Mouse (Mus musculus): ENCODE data around the gene Lamb3. TPM values are rescaled to one million over a fixed set of nuclear protein-coding genes. Genes with fewer than 3 reads are reported as not detected.

The Lamb3 gene
- polyA plus RNA-seq, 1 experiment, result 62.3 TPM

DNA sequence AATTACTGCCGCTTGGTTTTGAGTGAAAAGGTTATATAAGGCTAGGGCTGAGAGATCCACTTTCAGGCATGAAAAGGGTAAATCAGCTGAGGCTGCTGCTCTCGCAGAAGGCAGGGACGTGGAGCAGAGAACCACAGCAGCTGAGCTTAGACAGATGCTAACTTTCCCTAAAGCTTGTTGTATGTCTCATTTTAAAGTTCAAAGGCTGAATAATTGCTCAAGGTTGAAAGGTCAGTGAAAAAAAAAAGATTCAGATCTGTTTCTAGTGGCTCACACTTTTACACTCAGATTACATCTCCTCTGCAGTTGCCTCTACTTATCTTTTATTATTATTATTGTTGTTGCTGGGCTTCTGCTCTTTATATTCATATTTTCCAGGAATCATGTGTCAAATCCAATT is 18.0 kb downstream of the Lamb3 start:
- TF ChIP-seq POLR2A (IDR thresholded peaks at IDR 0.05; ENCODE audit: borderline replicate concordance, extremely low read depth, low read depth, low read length) (no peak), CTCF (IDR thresholded peaks at IDR 0.05; ENCODE audit: insufficient read depth, low read length) (no peak)
- 68% methylated on average over 3 of the region's 3 CpGs for WGBS
- Histone ChIP-seq H3K4me1 (ENCODE audit: control insufficient read depth, insufficient read depth, low read length) (peaks cover 6% of the 10 kb centered on the region; the same call in 1 of the 2 replicates), H3K4me3 (replicated peaks; ENCODE audit: extremely low read depth, low read depth, low read length) (no peak overlapping the region)
- DNase-seq, result no peak

DNA sequence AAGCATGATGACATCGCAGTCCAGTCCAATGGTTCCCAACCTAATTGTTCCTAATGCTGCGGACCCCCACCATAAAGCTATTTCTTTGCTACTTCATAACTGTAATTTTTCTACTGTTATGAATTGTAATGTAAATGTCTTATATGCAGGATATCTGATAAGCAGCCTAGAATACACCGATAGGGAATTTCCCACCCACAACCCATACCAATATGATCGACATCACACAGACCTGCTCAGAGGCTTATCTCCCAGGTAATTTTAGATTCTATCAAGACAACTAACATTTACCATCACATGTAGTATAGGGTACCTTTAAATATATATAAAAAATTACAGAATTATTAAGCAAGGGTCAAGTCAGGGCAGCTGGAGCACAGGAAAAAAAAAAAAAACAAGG is 18.6 kb downstream of the Lamb3 start:
- TF ChIP-seq POLR2A (IDR thresholded peaks at IDR 0.05; ENCODE audit: borderline replicate concordance, extremely low read depth, low read depth, low read length) (no peak), CTCF (IDR thresholded peaks at IDR 0.05; ENCODE audit: insufficient read depth, low read length) (no peak)
- Histone ChIP-seq H3K4me1 (ENCODE audit: control insufficient read depth, insufficient read depth, low read length) (peaks cover 6% of the 10 kb centered on the region; the same call in 1 of the 2 replicates), H3K4me3 (replicated peaks; ENCODE audit: extremely low read depth, low read depth, low read length) (no peak overlapping the region)
- WGBS, result 92% methylated on average over 4 of the region's 4 CpGs
- DNase-seq, result no peak

DNA sequence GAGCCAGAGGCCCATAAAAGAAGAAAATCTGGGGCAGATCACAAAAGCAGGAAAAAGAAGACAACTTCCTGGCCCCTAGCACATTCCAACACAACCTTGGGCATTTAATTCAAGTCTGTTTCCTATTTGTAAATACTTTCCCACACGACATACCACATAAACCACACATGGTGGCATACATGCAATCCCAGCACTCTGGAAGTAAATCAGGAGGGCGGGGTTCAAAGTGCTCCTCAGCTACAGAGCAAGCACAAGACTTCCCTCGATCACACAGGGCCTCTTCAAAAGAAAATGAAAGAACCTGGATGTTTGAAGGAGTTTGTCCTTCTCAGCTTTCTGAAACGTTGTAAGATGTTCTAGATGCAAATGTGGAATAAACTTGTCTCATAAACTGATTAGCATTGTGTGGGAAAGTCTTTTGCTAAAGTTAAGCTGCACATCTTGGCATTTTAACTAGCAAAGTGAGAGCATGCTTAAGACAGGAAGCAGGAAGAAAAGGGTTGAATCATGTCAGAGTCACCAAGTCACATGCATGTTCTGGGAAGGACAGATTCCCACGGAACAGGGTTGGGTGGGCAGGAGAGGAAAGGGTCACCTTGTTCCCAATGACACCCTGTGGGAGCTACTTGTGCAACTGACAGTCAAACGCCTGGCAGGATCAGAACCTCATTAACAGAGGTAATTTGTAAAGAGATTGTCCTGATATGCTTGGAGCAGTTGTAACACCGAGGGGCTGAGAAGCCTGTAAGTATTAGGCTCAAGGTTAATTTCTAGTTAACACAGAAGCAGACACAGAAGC is 19.4 kb downstream of the Lamb3 start:
- WGBS, result 35% methylated on average over 7 of the region's 7 CpGs
- peaks cover 6% of the 10 kb centered on the region; the same call in 1 of the 2 replicates for H3K4me1 ChIP-seq (ENCODE audit: control insufficient read depth, insufficient read depth, low read length)
- DNase-seq, result no peak
- TF ChIP-seq POLR2A (IDR thresholded peaks at IDR 0.05; ENCODE audit: borderline replicate concordance, extremely low read depth, low read depth, low read length) (no peak), CTCF (IDR thresholded peaks at IDR 0.05; ENCODE audit: insufficient read depth, low read length) (no peak)
- H3K4me3 ChIP-seq (replicated peaks; ENCODE audit: extremely low read depth, low read depth, low read length), result no peak overlapping the region

DNA sequence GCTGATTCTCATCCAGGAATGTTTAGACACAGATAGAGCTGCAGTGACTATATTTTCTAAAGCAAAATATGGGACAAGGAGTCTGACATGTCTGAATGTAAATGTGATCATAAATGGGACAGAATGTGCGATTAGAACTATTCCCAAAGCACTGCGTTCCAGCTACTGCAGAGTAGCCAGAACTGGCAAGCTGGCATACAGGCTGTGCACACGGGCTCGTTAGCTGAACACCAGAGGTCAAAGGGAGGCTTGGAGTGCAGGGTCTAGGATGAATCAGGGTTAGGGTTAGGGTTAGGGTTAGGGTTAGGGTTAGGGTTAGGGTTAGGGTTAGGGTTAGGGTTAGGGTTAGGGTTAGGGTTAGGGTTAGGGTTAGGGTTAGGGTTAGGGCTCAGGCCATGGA is 20.0 kb downstream of the Lamb3 start:
- TF ChIP-seq POLR2A (IDR thresholded peaks at IDR 0.05; ENCODE audit: borderline replicate concordance, extremely low read depth, low read depth, low read length) (no peak), CTCF (IDR thresholded peaks at IDR 0.05; ENCODE audit: insufficient read depth, low read length) (no peak)
- no peak for DNase-seq
- WGBS, result 80% methylated on average over 4 of the region's 4 CpGs
- no peak overlapping the region for H3K4me3 ChIP-seq (replicated peaks; ENCODE audit: extremely low read depth, low read depth, low read length)
- peaks cover 6% of the 10 kb centered on the region; the same call in 1 of the 2 replicates for H3K4me1 ChIP-seq (ENCODE audit: control insufficient read depth, insufficient read depth, low read length)

- WGBS, result 77% methylated on average over 5 of the region's 5 CpGs
- TF ChIP-seq POLR2A (IDR thresholded peaks at IDR 0.05; ENCODE audit: borderline replicate concordance, extremely low read depth, low read depth, low read length), result no peak
- no peak for TF ChIP-seq CTCF (IDR thresholded peaks at IDR 0.05; ENCODE audit: insufficient read depth, low read length)
- no peak overlapping the region for H3K4me3 ChIP-seq (replicated peaks; ENCODE audit: extremely low read depth, low read depth, low read length)
Observed at GRCm38 (mm10) chr1:193229570-193229969, 22.1 kb downstream of the Lamb3 start.

GRCm38 (mm10) chr1:193230531-193230930 is 23.0 kb downstream of the Lamb3 start:
- 34% methylated on average over 3 of the region's 3 CpGs for WGBS
- H3K4me1 ChIP-seq (ENCODE audit: control insufficient read depth, insufficient read depth, low read length), result peaks cover 6% of the 10 kb centered on the region
- TF ChIP-seq CTCF (IDR thresholded peaks at IDR 0.05; ENCODE audit: insufficient read depth, low read length), result no peak
- no peak for TF ChIP-seq POLR2A (IDR thresholded peaks at IDR 0.05; ENCODE audit: borderline replicate concordance, extremely low read depth, low read depth, low read length)
- no peak for DNase-seq
- no peak overlapping the region for H3K4me3 ChIP-seq (replicated peaks; ENCODE audit: extremely low read depth, low read depth, low read length)

More at GRCm38 (mm10) chr1:193229570-193229969, 22.1 kb downstream of the Lamb3 start:
- H3K4me1 ChIP-seq (ENCODE audit: control insufficient read depth, insufficient read depth, low read length), result peaks cover 6% of the 10 kb centered on the region
- no peak for DNase-seq

DNA sequence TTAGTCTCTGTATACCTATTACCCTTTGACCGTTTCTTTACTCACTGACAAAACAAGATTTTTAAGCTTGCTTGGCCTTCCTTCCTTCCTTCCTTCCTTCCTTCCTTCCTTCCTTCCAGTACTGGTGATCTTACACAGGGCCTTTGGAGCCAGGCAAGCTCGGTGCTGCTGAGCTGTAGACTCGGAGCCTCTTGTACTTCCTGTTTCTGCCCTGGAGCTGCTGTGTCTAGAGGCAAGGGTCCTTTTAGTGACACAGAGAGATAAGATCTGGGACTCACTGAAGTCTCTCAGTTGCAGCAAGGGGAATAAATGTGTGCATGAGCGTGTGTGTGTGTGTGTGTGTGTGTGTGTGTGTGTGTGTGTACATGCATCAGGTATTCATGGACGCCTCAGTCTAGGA is 23.4 kb downstream of the Lamb3 start:
- no peak for DNase-seq
- TF ChIP-seq CTCF (IDR thresholded peaks at IDR 0.05; ENCODE audit: insufficient read depth, low read length) (no peak), POLR2A (IDR thresholded peaks at IDR 0.05; ENCODE audit: borderline replicate concordance, extremely low read depth, low read depth, low read length) (no peak)
- Histone ChIP-seq H3K4me1 (ENCODE audit: control insufficient read depth, insufficient read depth, low read length) (peaks cover 6% of the 10 kb centered on the region), H3K4me3 (replicated peaks; ENCODE audit: extremely low read depth, low read depth, low read length) (no peak overlapping the region)
- WGBS, result 33% methylated on average over 5 of the region's 5 CpGs

- WGBS, result 95% methylated on average over 2 of the region's 2 CpGs
- TF ChIP-seq POLR2A (IDR thresholded peaks at IDR 0.05; ENCODE audit: borderline replicate concordance, extremely low read depth, low read depth, low read length) (no peak), CTCF (IDR thresholded peaks at IDR 0.05; ENCODE audit: insufficient read depth, low read length) (no peak)
Observed at GRCm38 (mm10) chr1:193232732-193233131, 25.2 kb downstream of the Lamb3 start.

DNA sequence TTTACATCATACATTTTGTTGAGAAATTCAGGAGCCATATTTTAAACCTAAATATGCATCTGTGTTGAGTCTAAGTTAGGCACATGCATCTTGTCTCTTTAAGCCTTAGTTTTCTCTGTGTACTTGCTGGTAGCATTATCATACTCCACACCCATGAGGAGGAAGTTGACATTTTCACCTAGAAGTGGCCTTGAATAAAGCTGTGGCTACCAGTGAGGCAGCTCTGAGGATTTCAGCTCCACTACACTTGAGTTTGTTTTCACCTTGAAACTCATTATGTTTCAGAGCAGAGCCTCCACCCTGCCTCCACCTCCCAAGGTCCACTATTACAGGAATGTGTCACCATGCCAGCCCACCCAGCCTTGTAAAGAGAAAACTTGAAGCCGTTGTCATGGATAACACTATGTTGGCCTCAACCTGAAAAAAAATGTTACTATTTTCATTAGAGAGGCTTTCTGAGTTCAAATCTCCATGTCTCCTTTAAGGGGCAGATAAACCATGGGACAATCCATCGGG is 26.7 kb downstream of the Lamb3 start:
- 85% methylated on average over 2 of the region's 2 CpGs for WGBS
- TF ChIP-seq CTCF (IDR thresholded peaks at IDR 0.05; ENCODE audit: insufficient read depth, low read length) (no peak), POLR2A (IDR thresholded peaks at IDR 0.05; ENCODE audit: borderline replicate concordance, extremely low read depth, low read depth, low read length) (no peak)
- no peak for DNase-seq
- no peaks in the 10 kb centered on the region; the same call in 1 of the 2 replicates for H3K4me1 ChIP-seq (ENCODE audit: control insufficient read depth, insufficient read depth, low read length)
- no peak overlapping the region for H3K4me3 ChIP-seq (replicated peaks; ENCODE audit: extremely low read depth, low read depth, low read length)

More at GRCm38 (mm10) chr1:193232732-193233131, 25.2 kb downstream of the Lamb3 start:
- Histone ChIP-seq H3K4me3 (replicated peaks; ENCODE audit: extremely low read depth, low read depth, low read length) (no peak overlapping the region), H3K4me1 (ENCODE audit: control insufficient read depth, insufficient read depth, low read length) (no peaks in the 10 kb centered on the region; the same call in 1 of the 2 replicates)
- no peak for DNase-seq

GRCm38 (mm10) chr1:193234930-193235329 is 27.4 kb downstream of the Lamb3 start:
- DNase-seq, result no peak
- Histone ChIP-seq H3K4me3 (replicated peaks; ENCODE audit: extremely low read depth, low read depth, low read length) (no peak overlapping the region), H3K4me1 (ENCODE audit: control insufficient read depth, insufficient read depth, low read length) (no peaks in the 10 kb centered on the region; the same call in 1 of the 2 replicates)
- WGBS, result 75% methylated on average over 7 of the region's 7 CpGs
- no peak for TF ChIP-seq CTCF (IDR thresholded peaks at IDR 0.05; ENCODE audit: insufficient read depth, low read length)
- no peak for TF ChIP-seq POLR2A (IDR thresholded peaks at IDR 0.05; ENCODE audit: borderline replicate concordance, extremely low read depth, low read depth, low read length)

Measured in lung, adult 2 months (tissue).